Comparison of ENCODE assay signal across 23 mouse cellular contexts in the genomic region with DNA sequence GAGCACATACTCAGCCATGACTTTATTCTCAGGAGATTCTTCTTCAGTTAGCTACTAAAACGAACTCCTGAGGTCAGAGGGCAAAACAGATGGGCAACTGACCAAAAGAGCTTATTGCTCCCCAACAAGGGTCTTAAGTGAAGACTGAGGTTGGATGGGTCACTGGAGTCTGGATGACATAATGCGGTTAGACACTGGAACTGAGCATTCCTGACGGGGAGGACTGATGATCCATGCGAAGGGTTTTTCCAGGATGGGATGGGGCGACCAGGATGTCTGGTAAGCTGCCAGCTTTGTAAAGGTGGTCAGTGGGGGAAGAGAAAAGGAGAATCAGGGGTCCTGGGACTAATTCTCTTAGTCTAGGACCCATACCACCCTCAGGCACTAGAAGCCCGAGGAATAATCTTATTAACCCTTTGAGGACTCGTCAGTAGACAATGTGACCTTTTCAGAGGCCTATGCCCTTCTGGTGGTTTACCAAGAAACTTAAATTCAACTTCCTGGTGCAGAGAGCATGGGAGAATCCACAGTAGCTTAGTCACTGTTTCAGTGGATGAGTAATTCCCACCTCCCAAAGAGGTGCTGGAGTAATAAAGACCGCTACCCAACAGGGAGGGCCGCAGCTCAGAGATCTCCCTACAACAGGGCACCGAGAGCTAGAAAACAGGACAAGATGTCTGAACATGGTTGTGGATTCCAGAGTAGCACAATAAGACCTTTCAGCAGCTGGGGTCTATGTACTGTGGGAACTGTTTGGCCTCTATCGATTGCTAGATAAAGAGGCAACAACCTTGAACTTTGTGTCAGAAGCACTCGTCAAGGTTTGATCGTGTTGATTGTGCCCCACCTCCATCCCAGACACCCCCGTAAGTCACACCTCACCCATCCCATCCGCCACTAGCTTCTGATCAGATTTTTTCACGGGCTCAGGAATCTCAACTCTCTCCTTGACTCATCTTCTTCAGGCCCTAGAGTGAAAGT. TPM values are rescaled to one million over a fixed set of nuclear protein-coding genes. Genes with fewer than 3 reads are reported as not detected.
DNase-seq lines count a peak whose midpoint lies in the region; ATAC-seq and TF ChIP-seq lines count a peak whose summit lies in the region.
"Had no signal": no experiment of that assay in that cellular context is flagged by ENCODE, and none has a peak within 500 bp of the region (broad histone marks: within the 10 kb centered on the region; RNA-seq: fewer than 3 reads in every experiment).

No protein-coding gene starts in this region.

- no peak for DNase-seq in kidney, adult 2 months
- no peak for DNase-seq in liver
- peak; percentile 98 for DNase-seq in Patski (ENCODE audit: low read depth, low spot score)
- no peak for DNase-seq in thymus, adult 2 months
- DNase-seq in midbrain, embryonic 14.5 days, result no peak
- DNase-seq: adrenal gland, adult 8-10 months; adrenal gland, postnatal 36 days; cerebellum, adult 2 months; cerebellum, postnatal 10 days; gastrocnemius, postnatal 36 days; heart, adult 11 months; heart, postnatal 10 days; heart, postnatal 4 days had no signal

- in situ Hi-C loops in Patski (cut with MboI; ENCODE audit: low pct_unique_long_range_greater_than_20kb), result loop anchor here (5.0 kb wide), 2 partner anchors 44 to 79 kb away; partner anchors contain the start of gene Hnf1b

- no peak overlapping the region for H3K4me2 ChIP-seq in kidney, embryonic 14.5 days (replicated peaks; ENCODE audit: low read depth, low read length)
- no peak overlapping the region for H3K4me2 ChIP-seq in liver, embryonic 15.5 days
- no peak overlapping the region for H3K4me2 ChIP-seq in intestine, postnatal 0 days (replicated peaks; ENCODE audit: low read depth)
- H3K4me2 ChIP-seq in midbrain, embryonic 14.5 days (ENCODE audit: low read length), result no peak overlapping the region
- H3K4me2 ChIP-seq: embryonic facial prominence, embryonic 15.5 days; forebrain, embryonic 15.5 days; hindbrain, embryonic 12.5 days had no signal

- no peaks in the 10 kb centered on the region for H3K27me3 ChIP-seq in kidney, embryonic 14.5 days (ENCODE audit: control insufficient read depth, insufficient read depth, low read length)
- no peaks in the 10 kb centered on the region for H3K27me3 ChIP-seq in kidney, adult 2 months (replicated peaks; ENCODE audit: control insufficient read depth, insufficient read depth, low read length)
- H3K27me3 ChIP-seq in liver, embryonic 15.5 days, result no peaks in the 10 kb centered on the region
- H3K27me3 ChIP-seq in Patski, result no peaks in the 10 kb centered on the region
- no peaks in the 10 kb centered on the region for H3K27me3 ChIP-seq in intestine, postnatal 0 days (replicated peaks; ENCODE audit: control insufficient read depth, insufficient read depth, low read length)
- no peaks in the 10 kb centered on the region for H3K27me3 ChIP-seq in thymus, adult 2 months (ENCODE audit: control insufficient read depth, insufficient read depth, low read length)
- no peaks in the 10 kb centered on the region for H3K27me3 ChIP-seq in midbrain, embryonic 14.5 days (ENCODE audit: control insufficient read depth, insufficient read depth, low read length)
- H3K27me3 ChIP-seq: CH12.LX; embryonic facial prominence, embryonic 15.5 days; forebrain, embryonic 15.5 days; hindbrain, embryonic 12.5 days had no signal

- no peaks in the 10 kb centered on the region for H3K9me3 ChIP-seq in kidney, embryonic 14.5 days (ENCODE audit: control insufficient read depth, low read length)
- no peaks in the 10 kb centered on the region for H3K9me3 ChIP-seq in liver, embryonic 15.5 days (replicated peaks)
- H3K9me3 ChIP-seq in intestine, postnatal 0 days (ENCODE audit: control insufficient read depth), result no peaks in the 10 kb centered on the region
- no peaks in the 10 kb centered on the region for H3K9me3 ChIP-seq in midbrain, embryonic 14.5 days (ENCODE audit: control insufficient read depth, low read length)
- H3K9me3 ChIP-seq: embryonic facial prominence, embryonic 15.5 days; forebrain, embryonic 10.5 days; forebrain, embryonic 15.5 days; hindbrain, embryonic 12.5 days had no signal

- peaks cover 15% of the 10 kb centered on the region for H3K36me3 ChIP-seq in kidney, embryonic 14.5 days (ENCODE audit: control insufficient read depth, insufficient read depth, low read length)
- H3K36me3 ChIP-seq in kidney, adult 2 months (ENCODE audit: control insufficient read depth, insufficient read depth, low read length), result peaks cover 22% of the 10 kb centered on the region
- 0 out of 2 replicates have a peak, but pooled peaks cover 5% of the 10 kb centered on the region for H3K36me3 ChIP-seq in liver, embryonic 15.5 days (replicated peaks)
- peaks cover 21% of the 10 kb centered on the region; the same call in 1 of the 2 replicates for H3K36me3 ChIP-seq in intestine, postnatal 0 days (ENCODE audit: control insufficient read depth, insufficient read depth)
- H3K36me3 ChIP-seq in thymus, adult 2 months (ENCODE audit: control insufficient read depth, insufficient read depth, low read length), result no peaks in the 10 kb centered on the region
- H3K36me3 ChIP-seq in midbrain, embryonic 14.5 days (ENCODE audit: control insufficient read depth, insufficient read depth, low read length), result no peaks in the 10 kb centered on the region
- H3K36me3 ChIP-seq: embryonic facial prominence, embryonic 15.5 days; forebrain, embryonic 10.5 days; forebrain, embryonic 15.5 days; hindbrain, embryonic 12.5 days had no signal

- H3K4me1 ChIP-seq in kidney, embryonic 14.5 days (ENCODE audit: control insufficient read depth, insufficient read depth, low read length), result no peaks in the 10 kb centered on the region
- H3K4me1 ChIP-seq in kidney, adult 2 months (ENCODE audit: control insufficient read depth, insufficient read depth, low read length), result peaks cover 3% of the 10 kb centered on the region; the same call in 1 of the 2 replicates
- peaks cover 4% of the 10 kb centered on the region; the same call in 1 of the 2 replicates for H3K4me1 ChIP-seq in liver, embryonic 15.5 days (replicated peaks)
- no peaks in the 10 kb centered on the region; the same call in 1 of the 2 replicates for H3K4me1 ChIP-seq in intestine, postnatal 0 days (replicated peaks; ENCODE audit: control insufficient read depth, insufficient read depth, low read length)
- no peaks in the 10 kb centered on the region for H3K4me1 ChIP-seq in thymus, adult 2 months (replicated peaks; ENCODE audit: control insufficient read depth, insufficient read depth, low read length)
- no peaks in the 10 kb centered on the region for H3K4me1 ChIP-seq in midbrain, embryonic 14.5 days (ENCODE audit: control insufficient read depth, insufficient read depth, low read length)
- H3K4me1 ChIP-seq: embryonic facial prominence, embryonic 15.5 days; forebrain, embryonic 15.5 days; hindbrain, embryonic 12.5 days had no signal

- WGBS in kidney, embryonic 14.5 days, result 67% methylated on average over 16 of the region's 16 CpGs
- WGBS in kidney, adult 2 months, result 59% methylated on average over 16 of the region's 16 CpGs
- 62% methylated on average over 16 of the region's 16 CpGs for WGBS in liver, embryonic 15.5 days (ENCODE audit: insufficient replicate concordance)
- WGBS in intestine, postnatal 0 days, result 61% methylated on average over 16 of the region's 16 CpGs
- 88% methylated on average over 16 of the region's 16 CpGs for WGBS in thymus, adult 2 months
- WGBS in midbrain, embryonic 14.5 days, result 75% methylated on average over 16 of the region's 16 CpGs

- no peak for TF ChIP-seq POLR2A in kidney, adult 2 months (IDR thresholded peaks at IDR 0.05; ENCODE audit: low read depth, low read length)
- TF ChIP-seq POLR2A in thymus, adult 2 months (IDR thresholded peaks at IDR 0.05; ENCODE audit: control insufficient read depth, extremely low read depth, insufficient read depth, low read length, poor library complexity), result no peak

- CTCF ChIA-PET in Patski (lab: Charles Lee), result interaction anchor here (0.8 to 1.5 kb wide), 4 partner anchors 10 to 95 kb away, joined by 4 to 9 read pairs (median 4); no protein-coding TSS in a partner anchor

- no peak overlapping the region for H3K9ac ChIP-seq in kidney, embryonic 14.5 days (ENCODE audit: low read depth, low read length)
- no peak overlapping the region for H3K9ac ChIP-seq in liver, embryonic 15.5 days
- H3K9ac ChIP-seq in intestine, postnatal 0 days (ENCODE audit: low read depth, low read length), result no peak overlapping the region
- no peak overlapping the region for H3K9ac ChIP-seq in midbrain, embryonic 14.5 days (replicated peaks; ENCODE audit: low read length)
- H3K9ac ChIP-seq: embryonic facial prominence, embryonic 15.5 days; forebrain, embryonic 15.5 days; hindbrain, embryonic 12.5 days had no signal

- TF ChIP-seq CTCF in kidney, adult 2 months (conservative IDR thresholded peaks at IDR 0.05; ENCODE audit: insufficient read depth, insufficient read length, low read depth, low read length), result no peak
- TF ChIP-seq CTCF in Patski (IDR thresholded peaks at IDR 0.05), result no peak
- TF ChIP-seq CTCF in intestine, postnatal 0 days (IDR thresholded peaks at IDR 0.05; ENCODE audit: low read depth), result no peak
- TF ChIP-seq CTCF in thymus, adult 2 months (IDR thresholded peaks at IDR 0.05; ENCODE audit: borderline replicate concordance, control insufficient read depth, extremely low read depth, insufficient read depth, low read length, poor library complexity), result no peak

- 0 out of 2 replicates have a peak overlapping the region, but pooled peaks have one; percentile 9 for H3K27ac ChIP-seq in kidney, embryonic 14.5 days (ENCODE audit: low read depth, low read length)
- H3K27ac ChIP-seq in kidney, adult 2 months (ENCODE audit: insufficient read depth, low read depth, low read length), result no peak overlapping the region
- no peak overlapping the region for H3K27ac ChIP-seq in liver, embryonic 15.5 days (replicated peaks)
- no peak overlapping the region for H3K27ac ChIP-seq in intestine, postnatal 0 days (ENCODE audit: low read depth, low read length)
- H3K27ac ChIP-seq in thymus, adult 2 months (ENCODE audit: control insufficient read depth, insufficient read depth, low read length), result no peak overlapping the region
- H3K27ac ChIP-seq in midbrain, embryonic 14.5 days (replicated peaks; ENCODE audit: low read depth, low read length), result no peak overlapping the region
- H3K27ac ChIP-seq: embryonic facial prominence, embryonic 15.5 days; forebrain, embryonic 10.5 days; forebrain, embryonic 15.5 days; hindbrain, embryonic 12.5 days had no signal

- H3K4me3 ChIP-seq in kidney, embryonic 14.5 days (ENCODE audit: low read length), result no peak overlapping the region
- H3K4me3 ChIP-seq in kidney, adult 2 months (ENCODE audit: insufficient read depth, low read depth, low read length), result no peak overlapping the region
- H3K4me3 ChIP-seq in liver, embryonic 15.5 days (replicated peaks), result no peak overlapping the region
- no peak overlapping the region for H3K4me3 ChIP-seq in intestine, postnatal 0 days (ENCODE audit: low read depth, low read length)
- H3K4me3 ChIP-seq in thymus, adult 2 months (ENCODE audit: control insufficient read depth, insufficient read depth, low read length), result no peak overlapping the region
- no peak overlapping the region for H3K4me3 ChIP-seq in midbrain, embryonic 14.5 days (replicated peaks; ENCODE audit: low read depth, low read length)
- H3K4me3 ChIP-seq: embryonic facial prominence, embryonic 15.5 days; erythroblast, embryonic 14.5 days; forebrain, embryonic 10.5 days; forebrain, embryonic 15.5 days; hindbrain, embryonic 12.5 days had no signal

- 0 out of 2 replicates have a peak, but pooled peaks have one; percentile 26 for ATAC-seq in kidney, embryonic 14.5 days (ENCODE audit: low FRiP score, low TSS enrichment)
- peak; percentile 31; the same call in 1 of the 2 replicates for ATAC-seq in liver, embryonic 15.5 days (ENCODE audit: insufficient read depth)
- ATAC-seq in Patski, result peak; percentile 76
- peak; percentile 20; the same call in 1 of the 2 replicates for ATAC-seq in intestine, postnatal 0 days
- ATAC-seq in midbrain, embryonic 14.5 days (ENCODE audit: low FRiP score, low TSS enrichment), result no peak
- ATAC-seq: forebrain, embryonic 15.5 days had no signal

- POLR2A ChIA-PET in Patski (lab: Charles Lee), result interaction anchor here (1.1 to 1.4 kb wide), 3 partner anchors 39 to 80 kb away, joined by 3 to 5 read pairs (median 3); no protein-coding TSS in a partner anchor

RNA-seq across cellular contexts. Expression of gene Ddx52, which starts 45.1 kb away (rescaled TPM):
- 43.7 and 47.6 TPM in 2 replicates for polyA plus RNA-seq in kidney, embryonic 14.5 days (2014; fragmentation: Nextera tagmentation; extraction: Ambion mirVana)
- 5.5 and 7.2 TPM in 2 replicates for polyA plus RNA-seq in kidney, adult 2 months (2012; rRNA removed)
- 12.3 and 13.0 TPM in 2 replicates for polyA plus RNA-seq in liver, embryonic 15.5 days (2015; fragmentation: Nextera tagmentation; extraction: Ambion mirVana)
- polyA plus RNA-seq in Patski (2021), result 43.0 TPM
- polyA plus RNA-seq in intestine, postnatal 0 days (2015; fragmentation: Nextera tagmentation; extraction: Ambion mirVana), result 14.1 and 16.9 TPM in 2 replicates
- 7.4 and 9.0 TPM in 2 replicates for polyA plus RNA-seq in thymus, adult 2 months (2012; rRNA removed)
- polyA plus RNA-seq in midbrain, embryonic 14.5 days (2014; fragmentation: Nextera tagmentation; extraction: Ambion mirVana), result 22.5 and 28.8 TPM in 2 replicates

RNA-seq across cellular contexts. Expression of gene Hnf1b, which starts 46.9 kb away (rescaled TPM):
- polyA plus RNA-seq in kidney, embryonic 14.5 days (2014; fragmentation: Nextera tagmentation; extraction: Ambion mirVana), result 51.6 and 84.2 TPM in 2 replicates
- polyA plus RNA-seq in kidney, adult 2 months (2012; rRNA removed), result 161 and 172 TPM in 2 replicates
- 3.1 and 4.8 TPM in 2 replicates for polyA plus RNA-seq in liver, embryonic 15.5 days (2015; fragmentation: Nextera tagmentation; extraction: Ambion mirVana)
- 167 TPM for polyA plus RNA-seq in Patski (2021)
- 12.0 and 13.2 TPM in 2 replicates for polyA plus RNA-seq in intestine, postnatal 0 days (2015; fragmentation: Nextera tagmentation; extraction: Ambion mirVana)
- 0.11 and 0.13 TPM in 2 replicates for polyA plus RNA-seq in thymus, adult 2 months (2012; rRNA removed)
- 0.12 TPM in 2 replicates for polyA plus RNA-seq in midbrain, embryonic 14.5 days (2014; fragmentation: Nextera tagmentation; extraction: Ambion mirVana)
- polyA plus RNA-seq: embryonic facial prominence, embryonic 11.5 days; embryonic facial prominence, embryonic 15.5 days; erythroblast, embryonic 14.5 days; forebrain, embryonic 10.5 days; forebrain, embryonic 15.5 days had no signal
